Mouse (Mus musculus) ES-CJ7 (cell line): ENCODE measurements around the gene Cs.

Source experiments
- DNase-seq: peaks from one replicate; pipeline ENCODE4 v3.0.0; 2011; ENCODE audit warnings: low read depth, low spot score

Gene Cs

GRCm38 (mm10) chr10:128403931-128404330, 66.4 kb downstream of the Cs start:
- DNase-seq, result no peak

DNA sequence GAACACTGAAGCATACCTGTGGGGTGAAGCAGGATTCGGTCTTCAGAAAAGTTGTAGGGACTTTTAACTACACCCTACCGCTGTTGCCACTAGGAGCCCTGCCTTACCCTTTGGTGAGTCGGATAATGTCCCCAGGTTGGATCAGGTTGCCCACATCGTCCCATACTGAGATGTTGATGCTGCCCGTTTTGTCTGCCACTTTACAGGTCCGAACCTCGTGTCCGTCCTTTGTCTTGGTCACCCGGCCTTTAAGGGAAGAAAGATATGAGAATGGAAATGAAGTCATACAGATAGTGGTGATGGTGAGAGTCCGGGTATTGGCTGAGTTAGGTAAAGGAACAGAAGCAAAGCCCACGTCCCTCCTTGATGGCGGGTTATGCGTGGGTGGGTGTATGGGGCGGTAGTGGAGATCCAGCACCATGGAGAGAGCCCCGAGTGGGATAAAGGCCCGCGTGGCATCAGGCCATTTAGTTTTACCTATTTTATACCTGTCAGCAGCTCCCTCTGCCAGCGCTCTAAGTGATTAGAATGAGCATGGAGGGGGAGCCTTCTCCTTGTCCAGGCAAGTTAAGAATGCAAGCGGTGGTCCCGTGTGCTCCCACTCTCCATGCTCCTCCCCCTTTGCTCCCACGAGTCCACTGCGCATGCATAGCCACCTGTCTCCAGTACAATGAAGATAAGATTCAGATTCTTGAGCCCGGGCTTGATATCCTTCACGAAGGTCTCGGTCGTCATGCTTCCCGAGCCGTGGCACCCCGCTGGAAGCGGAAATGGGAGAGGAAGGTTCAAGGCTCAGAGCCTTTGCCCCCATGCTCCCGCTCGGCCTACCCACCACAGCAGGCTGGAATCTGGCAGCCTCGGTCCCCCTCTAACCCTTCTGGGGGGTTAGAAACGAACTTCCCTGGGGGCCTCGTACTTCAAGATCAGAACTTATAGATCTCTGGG, 71.3 kb downstream of the Cs start:
- peak; percentile 32 for DNase-seq

DNA sequence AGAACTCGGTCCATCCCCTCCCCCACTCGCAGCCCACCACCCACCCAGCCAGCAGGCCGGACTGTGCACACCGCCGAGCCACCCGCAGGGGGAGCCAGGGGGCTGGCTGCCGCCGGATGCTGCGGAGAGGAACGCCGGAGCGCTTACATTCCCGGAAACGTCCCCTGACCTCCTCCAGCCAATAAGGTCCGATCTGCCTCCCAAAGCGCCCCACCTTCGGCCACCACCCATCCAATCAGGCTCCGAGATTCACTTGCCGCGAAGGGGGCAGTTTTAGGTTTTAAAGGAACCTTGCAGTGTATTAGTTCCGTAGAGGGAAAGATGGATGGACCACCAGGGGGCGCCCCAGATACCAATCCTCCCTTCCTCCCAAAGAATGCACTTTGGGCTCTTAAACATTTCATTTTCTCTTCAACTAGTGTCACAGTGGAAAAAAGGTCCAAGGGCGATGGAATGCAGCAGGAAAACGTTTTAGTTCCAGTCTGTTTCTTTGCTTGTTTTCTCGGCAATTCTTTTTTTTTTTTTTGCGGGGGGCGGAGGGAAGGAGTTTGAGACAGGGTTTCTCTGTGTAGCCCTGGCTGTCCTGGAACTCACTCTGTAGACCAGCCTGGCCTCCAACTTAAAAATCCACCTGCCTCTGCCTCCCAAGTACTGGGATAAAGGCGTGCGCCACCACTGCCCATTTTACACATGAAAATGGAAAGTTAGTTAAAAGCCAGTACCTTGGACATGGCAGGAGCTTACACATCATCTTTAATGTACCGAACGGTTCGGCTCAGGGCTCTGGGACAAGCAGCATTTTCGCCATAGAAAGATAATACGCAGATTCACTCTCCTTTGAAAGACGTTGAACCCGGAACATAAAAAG, 72.4 kb downstream of the Cs start:
- peak; percentile 98 for DNase-seq

GRCm38 (mm10) chr10:128410560-128410845, 73.0 kb downstream of the Cs start:
- peak; percentile 36 for DNase-seq

DNA sequence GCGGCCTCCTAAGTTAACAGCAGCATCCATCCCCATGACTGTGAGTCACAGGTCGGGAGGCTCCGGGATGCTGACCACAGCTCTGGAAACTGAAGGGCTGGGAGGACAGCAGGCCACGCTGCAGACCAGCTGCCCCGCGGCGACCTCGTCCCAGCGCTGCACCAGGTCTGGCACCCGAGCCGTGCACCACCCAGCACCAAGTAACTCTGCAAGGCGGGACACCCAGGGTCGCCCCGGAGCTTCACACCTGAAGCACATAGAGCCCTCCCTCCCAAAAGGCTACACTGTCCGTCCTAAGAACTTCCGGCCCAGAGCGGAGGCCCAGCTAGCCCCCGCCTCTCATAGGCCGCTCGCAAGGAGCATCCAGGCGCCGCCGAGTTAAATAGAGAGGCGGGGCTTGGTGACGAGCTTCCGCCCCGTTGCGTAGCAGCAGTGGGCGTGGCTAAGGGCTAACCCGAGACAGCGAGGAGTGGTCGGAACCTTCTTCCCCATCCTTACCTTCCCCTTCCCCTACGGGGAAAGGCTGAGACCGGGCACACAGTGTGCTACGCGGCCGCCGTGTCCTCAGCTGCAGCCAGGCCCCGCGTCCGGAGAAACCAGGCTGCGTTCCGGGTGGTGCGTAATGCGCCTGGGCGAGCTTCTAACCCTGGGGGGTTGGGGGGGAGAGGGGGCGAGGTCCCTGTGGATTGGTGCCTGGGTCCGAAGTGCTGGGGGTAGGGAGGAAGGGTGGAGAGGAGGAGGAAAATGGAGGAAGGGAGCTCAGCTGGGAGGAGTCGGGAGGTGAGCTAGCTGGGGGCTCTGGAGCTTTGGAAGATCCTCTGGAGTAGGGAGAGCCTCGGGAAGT, 73.9 kb downstream of the Cs start, which contains the start of the genes Nabp2 and Rnf41:
Gene Nabp2, minus strand, starts transcription at position 282 of the 844 bp plus-strand sequence.
Gene Rnf41, plus strand, starts transcription at position 447 of the 844 bp plus-strand sequence.
- DNase-seq, result peak; percentile 99

DNA sequence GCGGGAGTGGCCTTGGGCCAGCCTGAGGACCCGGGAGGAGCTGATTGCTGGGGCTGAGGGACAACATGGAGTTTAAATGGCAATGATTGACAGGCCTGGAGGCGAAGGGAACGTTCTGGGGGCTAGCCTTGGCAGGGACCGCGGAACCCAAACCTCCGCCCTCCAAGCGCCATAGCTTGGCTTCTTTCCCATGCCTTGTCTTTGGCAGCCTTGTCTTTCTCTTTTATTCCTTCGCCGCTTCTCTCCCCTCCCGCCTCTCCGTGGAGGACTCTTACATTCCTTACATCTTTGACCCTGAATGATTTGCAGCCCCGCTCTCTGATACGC, 74.5 kb downstream of the Cs start:
- no peak for DNase-seq
